Mouse (Mus musculus) kidney, embryonic 16.5 days (tissue): ENCODE measurements around the gene Olfr700. TPM values are rescaled to one million over a fixed set of nuclear protein-coding genes. Genes with fewer than 3 reads are reported as not detected.
"Not testable (repeated sequence)": the region's sequence is repeated elsewhere in the genome, so short reads cannot be mapped to it uniquely, and the experiment has no call there.

Experiments
- ATAC-seq: fragments of 200-750 bp; cut with Nextera tagmentation; 2 replicates; pipeline ENCODE4 v1.8.0; 2017; ENCODE audit warnings: moderate TSS enrichment; ENCODE audit not compliant: low FRiP score, low TSS enrichment
- H3K27ac ChIP-seq: fragments of 300-500 bp; sonication (generic); 2 replicates; pipeline ENCODE4 v1.5.1; 2014; ENCODE audit warnings: low read length
- H3K27me3 ChIP-seq: fragments of 300-500 bp; sonication (generic); 2 replicates; pipeline ENCODE4 v1.6.1; 2014; ENCODE audit warnings: low read length, control low read depth, mixed read lengths; ENCODE audit not compliant: insufficient read depth
- H3K36me3 ChIP-seq: fragments of 300-500 bp; sonication (generic); 2 replicates; pipeline ENCODE4 v1.6.1; 2014; ENCODE audit warnings: low read length, control low read depth, mixed read lengths; ENCODE audit not compliant: insufficient read depth
- H3K4me1 ChIP-seq: fragments of 300-500 bp; sonication (generic); 2 replicates; pipeline ENCODE4 v1.6.1; 2014; ENCODE audit warnings: low read length, control low read depth, mixed read lengths; ENCODE audit not compliant: insufficient read depth
- H3K4me2 ChIP-seq: fragments of 300-500 bp; sonication (generic); replicated peaks from 2 replicates; pipeline ENCODE4 v1.6.1; 2014; ENCODE audit warnings: low read depth, low read length
- H3K4me3 ChIP-seq: fragments of 300-500 bp; sonication (generic); 2 replicates; pipeline ENCODE4 v1.5.1; 2014; ENCODE audit warnings: mild to moderate bottlenecking, low read length
- H3K9ac ChIP-seq: fragments of 300-500 bp; sonication (generic); replicated peaks from 2 replicates; pipeline ENCODE4 v1.6.1; 2014; ENCODE audit warnings: low read length
- H3K9me3 ChIP-seq: fragments of 300-500 bp; sonication (generic); 2 replicates; pipeline ENCODE4 v1.6.1; 2016; ENCODE audit warnings: low read length, control low read depth
- WGBS: fragments of 180-500 bp; shearing (Covaris S2); extraction: QIAGEN DNeasy Blood & Tissue Kit; methylation state at CpG from one replicate; pipeline ENCODE4 v1.1.7; 2014; 5-methylcytosine and 5-hydroxymethylcytosine counted together
- polyA plus RNA-seq: library from polyadenylated mRNA; unstranded; fragments of >200 nt; fragmentation: Nextera tagmentation; extraction: Ambion mirVana; gene quantifications from 2 replicates; pipeline ENCODE4 v1.2.1, GENCODE M21; 2015

The Olfr700 gene
- not detected in 2 replicates for polyA plus RNA-seq

- no peaks in the 10 kb centered on the region for H3K9me3 ChIP-seq
- ATAC-seq: no peak
- H3K27ac ChIP-seq: no peak within 1 kb of the TSS
- H3K4me1 ChIP-seq: no peaks in the 10 kb centered on the region
- H3K36me3 ChIP-seq: no peaks in the 10 kb centered on the region
- no peak within 1 kb of the TSS for H3K9ac ChIP-seq
- no peak within 1 kb of the TSS for H3K4me2 ChIP-seq
- H3K27me3 ChIP-seq: no peaks in the 10 kb centered on the region
- H3K4me3 ChIP-seq: no peak within 1 kb of the TSS
- WGBS: 86% methylated on average over 1 of the region's 1 CpGs
Measured at GRCm38 (mm10) chr7:106808734-106809133, at the start of gene Olfr700. Gene Olfr700 (minus strand): TSS chr7:106808834.

- ATAC-seq: no peak
- H3K27ac ChIP-seq: no peak within 1 kb of the TSS
- H3K4me3 ChIP-seq: no peak within 1 kb of the TSS
- H3K27me3 ChIP-seq: no peaks in the 10 kb centered on the region
- 69% methylated on average over 2 of the region's 2 CpGs for WGBS
- H3K4me1 ChIP-seq: no peaks in the 10 kb centered on the region
- H3K9me3 ChIP-seq: no peaks in the 10 kb centered on the region; the same call in 1 of the 2 replicates
- no peak within 1 kb of the TSS for H3K4me2 ChIP-seq
- no peaks in the 10 kb centered on the region for H3K36me3 ChIP-seq
- no peak within 1 kb of the TSS for H3K9ac ChIP-seq
Measured at GRCm38 (mm10) chr7:106843060-106843459, 34.4 kb upstream of the Olfr700 start, which contains the start of gene Olfr703. Gene Olfr703 (plus strand): TSS chr7:106843360.

GRCm38 (mm10) chr7:106833793-106834192, 25.2 kb upstream of the Olfr700 start, which contains the start of gene Olfr702:
Gene Olfr702 (minus strand): TSS chr7:106833893.
- no peaks in the 10 kb centered on the region for H3K4me1 ChIP-seq
- no peaks in the 10 kb centered on the region for H3K27me3 ChIP-seq
- H3K9ac ChIP-seq: no peak within 1 kb of the TSS
- H3K4me3 ChIP-seq: no peak within 1 kb of the TSS
- H3K36me3 ChIP-seq: no peaks in the 10 kb centered on the region
- H3K9me3 ChIP-seq: no peaks in the 10 kb centered on the region
- H3K27ac ChIP-seq: no peak within 1 kb of the TSS
- H3K4me2 ChIP-seq: no peak within 1 kb of the TSS
- ATAC-seq: no peak

GRCm38 (mm10) chr7:106818414-106818813, 9.8 kb upstream of the Olfr700 start:
- H3K27ac ChIP-seq: no peak overlapping the region
- no peak for ATAC-seq
- no peak overlapping the region for H3K9ac ChIP-seq
- H3K9me3 ChIP-seq: no peaks in the 10 kb centered on the region
- no peaks in the 10 kb centered on the region for H3K36me3 ChIP-seq
- H3K27me3 ChIP-seq: no peaks in the 10 kb centered on the region
- no peak overlapping the region for H3K4me2 ChIP-seq
- no peak overlapping the region for H3K4me3 ChIP-seq
- no peaks in the 10 kb centered on the region for H3K4me1 ChIP-seq

GRCm38 (mm10) chr7:106815775-106816174, 7.1 kb upstream of the Olfr700 start:
- no peaks in the 10 kb centered on the region for H3K9me3 ChIP-seq
- H3K4me1 ChIP-seq: no peaks in the 10 kb centered on the region
- 43% methylated on average over 2 of the region's 2 CpGs for WGBS
- H3K4me2 ChIP-seq: no peak overlapping the region
- no peak for ATAC-seq
- no peaks in the 10 kb centered on the region for H3K27me3 ChIP-seq
- H3K36me3 ChIP-seq: no peaks in the 10 kb centered on the region
- H3K9ac ChIP-seq: no peak overlapping the region
- H3K27ac ChIP-seq: no peak overlapping the region
- no peak overlapping the region for H3K4me3 ChIP-seq

GRCm38 (mm10) chr7:106813829-106814228, 5.2 kb upstream of the Olfr700 start, which contains the start of gene Olfr701:
Gene Olfr701 (plus strand): TSS chr7:106814129.
- Histone ChIP-seq H3K4me1 (no peaks in the 10 kb centered on the region), H3K27ac (no peak within 1 kb of the TSS), H3K36me3 (no peaks in the 10 kb centered on the region), H3K4me2 (no peak within 1 kb of the TSS), H3K9me3 (no peaks in the 10 kb centered on the region), H3K9ac (no peak within 1 kb of the TSS), H3K27me3 (no peaks in the 10 kb centered on the region), H3K4me3 (no peak within 1 kb of the TSS)
- WGBS: 65% methylated on average over 2 of the region's 2 CpGs
- no peak for ATAC-seq

GRCm38 (mm10) chr7:106793098-106793497, 15.5 kb downstream of the Olfr700 start, which contains the start of gene Olfr699:
Gene Olfr699 (minus strand): TSS chr7:106793198.
- no peak within 1 kb of the TSS for H3K9ac ChIP-seq
- H3K36me3 ChIP-seq: no peaks in the 10 kb centered on the region
- H3K27me3 ChIP-seq: no peaks in the 10 kb centered on the region
- H3K4me2 ChIP-seq: no peak within 1 kb of the TSS
- H3K27ac ChIP-seq: no peak within 1 kb of the TSS
- H3K9me3 ChIP-seq: no peaks in the 10 kb centered on the region
- H3K4me3 ChIP-seq: no peak within 1 kb of the TSS
- no peaks in the 10 kb centered on the region for H3K4me1 ChIP-seq
- ATAC-seq: no peak
- WGBS: 67% methylated on average over 1 of the region's 1 CpGs

- H3K9me3 ChIP-seq: no peaks in the 10 kb centered on the region
- no peak overlapping the region for H3K9ac ChIP-seq
- no peaks in the 10 kb centered on the region for H3K27me3 ChIP-seq
- H3K27ac ChIP-seq: no peak overlapping the region
- H3K4me2 ChIP-seq: no peak overlapping the region
- ATAC-seq: no peak
- no peak overlapping the region for H3K4me3 ChIP-seq
- H3K36me3 ChIP-seq: no peaks in the 10 kb centered on the region
- H3K4me1 ChIP-seq: no peaks in the 10 kb centered on the region
Measured at GRCm38 (mm10) chr7:106788330-106788729, 20.3 kb downstream of the Olfr700 start.

- not testable (repeated sequence) for ATAC-seq, H3K4me2 ChIP-seq
- 90% methylated on average over 2 of the region's 2 CpGs for WGBS
Measured at GRCm38 (mm10) chr7:106761008-106761407, 47.6 kb downstream of the Olfr700 start.

GRCm38 (mm10) chr7:106758800-106759199, 49.8 kb downstream of the Olfr700 start:
- Histone ChIP-seq H3K36me3 (no peaks in the 10 kb centered on the region), H3K9me3 (no peaks in the 10 kb centered on the region), H3K27me3 (no peaks in the 10 kb centered on the region), H3K4me3 (no peak overlapping the region), H3K27ac (no peak overlapping the region), H3K9ac (no peak overlapping the region), H3K4me1 (no peaks in the 10 kb centered on the region), H3K4me2 (no peak overlapping the region)
- ATAC-seq: no peak
- 80% methylated on average over 2 of the region's 2 CpGs for WGBS

More at GRCm38 (mm10) chr7:106761008-106761407, 47.6 kb downstream of the Olfr700 start:
- not testable (repeated sequence) for H3K27me3 ChIP-seq, H3K27ac ChIP-seq, H3K4me3 ChIP-seq, H3K36me3 ChIP-seq, H3K9me3 ChIP-seq, H3K4me1 ChIP-seq, H3K9ac ChIP-seq
